Mouse (Mus musculus) CH12F3 (cell line): ENCODE results near the gene Ptpn3.

ENCODE experiments used
- in situ Hi-C: fragments of 300-500 bp; cut with MboI; formaldehyde crosslinking; loops from 2 replicates; pipeline ENCODE4 v1.14.3; 2020; ENCODE audit warnings: low sequenced_read_pairs

The Ptpn3 gene

DNA sequence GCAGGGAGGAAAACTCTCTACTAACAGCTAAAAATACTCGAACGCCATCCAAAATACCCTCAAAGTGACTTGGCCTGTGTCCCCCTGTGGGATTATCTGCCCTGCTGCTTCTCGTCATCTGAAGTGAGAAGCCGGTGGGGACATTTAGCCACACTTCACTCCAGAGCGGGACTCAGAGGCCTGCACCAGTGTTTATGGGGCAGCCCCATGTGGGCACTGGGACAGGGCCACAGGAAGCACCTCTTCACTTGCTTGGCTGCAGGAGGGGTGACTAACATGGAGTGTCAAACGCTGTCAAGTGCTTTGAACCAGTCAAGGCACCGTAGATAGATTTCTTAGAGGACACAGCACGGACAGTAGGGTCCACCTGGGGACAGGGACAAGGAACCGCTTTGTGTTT is 35.2 kb downstream of the Ptpn3 start:
- in situ Hi-C loops = no loop called here

DNA sequence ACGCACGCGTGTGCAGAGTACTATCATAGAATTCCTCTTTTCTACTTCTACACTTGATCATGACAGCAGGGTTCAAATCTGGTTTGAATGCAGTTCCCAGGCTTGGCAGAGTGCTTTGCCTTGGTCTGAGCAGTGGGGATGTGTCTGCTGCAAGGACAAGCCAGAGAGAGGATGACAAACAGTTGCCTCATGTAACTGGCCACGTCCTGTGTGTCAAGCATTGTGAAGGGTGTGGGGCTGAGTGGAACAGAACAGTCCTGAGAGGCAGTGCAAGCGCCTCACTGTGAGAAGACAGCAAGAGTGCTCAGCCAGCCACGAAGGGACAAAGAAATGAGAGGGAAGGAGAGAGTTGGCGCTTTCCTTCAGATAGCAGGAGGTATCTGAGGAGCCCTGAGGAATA is 37.9 kb downstream of the Ptpn3 start:
- in situ Hi-C loops = no loop called here

GRCm38 (mm10) chr4:57263061-57263685 is 38.5 kb downstream of the Ptpn3 start:
- in situ Hi-C loops = no loop called here

DNA sequence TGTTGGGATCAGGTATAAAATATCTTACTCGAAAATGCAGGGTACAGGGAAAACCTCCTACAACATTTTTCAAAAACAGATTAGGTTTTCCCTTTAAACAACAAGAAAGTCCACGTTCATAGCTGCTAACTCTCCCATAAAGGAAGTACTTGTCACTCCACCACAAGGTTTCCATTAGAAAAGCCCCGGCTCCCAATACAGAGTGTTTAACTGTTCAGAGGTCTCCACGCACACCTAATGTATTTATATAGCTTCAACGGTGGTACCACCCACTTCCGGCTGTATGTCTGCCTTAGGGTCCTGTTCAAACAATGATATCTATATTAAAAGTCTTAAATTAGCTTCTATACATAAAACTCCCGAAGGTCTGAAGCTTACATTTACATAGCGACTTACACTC is 39.2 kb downstream of the Ptpn3 start:
- in situ Hi-C loops = no loop called here

DNA sequence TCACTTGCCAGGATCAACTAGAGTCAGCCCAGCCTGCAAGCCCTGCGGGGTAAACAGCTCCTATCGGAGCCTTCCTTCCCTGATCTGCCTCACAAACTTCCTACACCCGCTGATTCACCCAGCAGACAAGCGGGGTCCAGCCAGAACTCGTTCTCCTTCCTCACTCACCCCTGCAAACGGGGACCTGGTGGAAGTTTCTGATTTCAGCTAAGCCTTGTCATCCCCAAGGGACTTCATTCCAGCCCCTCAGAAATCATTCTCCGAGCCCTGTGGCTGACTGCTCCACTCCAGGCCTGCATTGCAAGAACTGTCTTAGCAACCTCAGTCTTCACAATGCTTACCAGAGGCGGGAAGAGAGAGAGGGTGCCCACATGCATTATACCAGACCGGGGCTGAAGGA is 39.8 kb downstream of the Ptpn3 start:
- in situ Hi-C loops = no loop called here

DNA sequence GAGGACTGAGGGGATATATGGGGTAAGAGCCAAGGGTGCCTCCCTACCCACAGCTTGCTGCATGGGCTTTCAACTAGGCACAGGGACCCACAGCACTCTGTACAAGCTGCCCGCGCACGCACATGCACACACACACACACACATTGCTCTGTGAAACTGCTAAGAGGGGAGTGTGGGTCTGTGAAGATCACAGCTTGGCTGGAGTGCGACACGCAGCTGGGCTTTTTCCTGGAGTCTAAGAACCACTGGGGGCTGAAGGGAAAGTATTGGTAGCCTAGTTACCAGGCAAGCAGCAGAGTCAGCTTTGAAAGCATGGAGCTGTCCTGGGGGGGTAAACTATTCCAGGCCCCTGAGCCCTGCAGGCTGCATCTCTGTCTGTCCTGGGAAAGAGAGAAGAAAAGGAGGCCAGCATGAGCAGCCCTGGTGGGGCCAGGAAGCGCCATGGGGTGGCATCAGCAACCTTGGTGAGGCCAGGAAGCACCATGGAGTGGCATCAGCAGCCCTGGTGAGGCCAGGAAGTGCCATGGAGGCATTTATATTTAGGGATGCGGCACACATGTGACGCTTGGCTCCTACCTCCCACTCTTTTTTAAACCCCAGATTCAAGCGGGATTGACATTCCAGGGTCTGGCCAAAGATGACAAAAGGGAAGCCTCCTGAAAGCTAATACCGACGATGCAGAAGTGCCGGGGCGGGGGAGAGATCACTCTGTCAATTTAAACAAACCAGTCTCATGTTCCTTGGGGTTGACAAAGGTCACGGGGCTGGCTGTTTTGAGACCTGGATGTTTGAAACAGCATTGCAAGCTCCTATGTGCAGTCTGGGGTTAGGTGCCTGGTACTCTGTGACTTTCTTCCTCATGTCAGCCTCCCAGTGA is 43.2 kb downstream of the Ptpn3 start:
- in situ Hi-C loops = no loop called here

GRCm38 (mm10) chr4:57257409-57257808 is 44.2 kb downstream of the Ptpn3 start:
- in situ Hi-C loops = no loop called here

DNA sequence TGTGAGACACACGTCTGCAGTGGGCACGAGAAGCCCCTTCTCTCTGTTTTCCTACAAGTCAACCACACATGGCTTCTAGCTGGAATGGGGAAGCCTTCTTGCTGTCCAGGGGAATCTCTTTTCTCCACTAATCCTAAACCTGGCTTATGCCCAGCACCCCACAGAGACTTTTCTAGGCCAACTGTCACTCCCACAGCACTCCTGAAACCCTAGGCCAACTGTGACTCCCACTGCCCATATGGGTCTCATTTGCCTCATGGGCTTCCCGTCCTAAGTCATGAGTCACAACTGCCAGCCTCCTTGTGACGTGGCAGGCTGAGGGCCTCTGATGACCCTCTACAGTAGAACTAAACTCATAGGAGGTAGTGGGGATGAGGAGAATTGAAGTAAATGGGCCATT is 44.9 kb downstream of the Ptpn3 start:
- in situ Hi-C loops = no loop called here

GRCm38 (mm10) chr4:57254412-57254811 is 47.2 kb downstream of the Ptpn3 start:
- in situ Hi-C loops = no loop called here

DNA sequence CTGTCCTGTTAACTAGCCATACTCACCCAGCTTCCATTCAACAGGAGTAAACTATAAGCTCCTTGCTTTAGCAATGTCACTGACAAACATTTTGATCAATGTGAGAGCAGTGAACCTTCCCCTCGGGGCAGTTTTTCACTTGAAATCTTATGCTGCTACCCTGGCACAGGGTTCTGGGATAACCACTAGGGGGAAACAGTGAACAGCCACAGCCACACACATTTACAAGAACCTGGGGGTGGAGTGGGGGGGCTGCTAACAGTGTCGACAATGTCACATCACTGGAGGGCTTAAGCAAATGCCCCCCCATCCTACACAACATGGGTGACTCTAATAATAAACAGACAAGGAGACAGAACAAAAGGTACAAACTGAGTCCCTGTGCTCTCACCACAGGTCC is 51.0 kb downstream of the Ptpn3 start:
- in situ Hi-C loops = no loop called here

- in situ Hi-C loops = no loop called here
These were observed 52.5 kb downstream of the Ptpn3 start for GRCm38 (mm10) chr4:57249108-57249507.

GRCm38 (mm10) chr4:57244874-57245273 is 56.8 kb downstream of the Ptpn3 start:
- in situ Hi-C loops = no loop called here

DNA sequence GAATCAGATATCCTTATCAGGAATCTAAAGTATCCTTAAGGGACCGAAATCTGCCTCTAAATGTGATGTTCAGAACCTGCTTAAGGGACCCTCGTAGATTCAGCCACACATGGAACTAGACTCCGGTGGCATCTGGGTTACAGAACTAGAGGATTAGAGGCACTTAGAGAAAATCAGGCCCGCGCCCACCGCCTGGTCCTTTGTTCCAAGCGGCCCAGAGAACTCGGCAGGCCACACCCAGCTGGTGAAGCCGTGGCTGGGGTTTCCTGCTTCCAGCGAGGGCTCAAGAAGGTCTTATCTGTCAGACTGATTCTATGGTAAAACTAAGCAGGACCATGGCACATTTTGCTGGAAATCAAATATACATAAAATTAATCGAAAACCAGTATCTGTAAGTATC is 58.3 kb downstream of the Ptpn3 start:
- in situ Hi-C loops = no loop called here

DNA sequence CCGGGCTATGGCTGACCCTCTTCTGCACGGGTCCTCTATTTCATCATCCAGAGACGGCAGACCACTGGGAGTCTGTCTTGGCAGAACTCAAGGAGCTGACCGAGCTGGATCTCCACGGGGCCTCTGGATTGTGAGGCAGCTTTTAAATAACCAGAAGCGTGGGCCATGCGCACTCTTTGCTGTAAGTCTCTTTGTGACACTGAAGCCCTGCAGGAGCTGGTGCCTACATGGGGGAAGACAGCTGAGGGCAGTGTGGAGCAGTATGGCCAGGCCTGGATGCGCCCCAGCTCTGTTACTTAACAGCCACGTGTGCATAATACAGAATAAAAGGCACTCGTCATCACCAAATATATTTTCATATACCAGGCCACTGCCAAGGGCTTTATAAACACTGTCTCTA is 60.7 kb downstream of the Ptpn3 start:
- in situ Hi-C loops = no loop called here

GRCm38 (mm10) chr4:57240100-57240499 is 61.5 kb downstream of the Ptpn3 start:
- in situ Hi-C loops = no loop called here

DNA sequence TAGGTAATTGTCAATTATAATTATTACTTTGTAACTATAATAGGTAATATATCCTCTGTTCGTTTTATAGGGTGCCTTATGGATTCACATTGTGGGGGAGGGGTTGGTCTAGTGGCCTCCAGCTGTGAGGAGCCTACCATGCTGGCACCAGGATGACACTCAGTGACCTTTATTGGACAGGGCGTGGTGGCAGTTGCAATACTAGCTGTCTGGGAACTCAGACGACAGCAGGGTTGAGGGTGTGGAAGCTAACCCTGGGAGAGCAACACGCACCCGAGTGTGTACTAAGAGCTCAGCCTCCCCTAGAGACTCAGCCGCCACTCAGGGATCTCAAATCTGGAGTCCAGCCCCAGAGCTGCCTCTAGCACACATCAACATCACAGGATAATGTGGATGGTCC is 62.5 kb downstream of the Ptpn3 start:
- in situ Hi-C loops = no loop called here

- in situ Hi-C loops = no loop called here
These were observed 63.5 kb downstream of the Ptpn3 start for GRCm38 (mm10) chr4:57238118-57238517.

DNA sequence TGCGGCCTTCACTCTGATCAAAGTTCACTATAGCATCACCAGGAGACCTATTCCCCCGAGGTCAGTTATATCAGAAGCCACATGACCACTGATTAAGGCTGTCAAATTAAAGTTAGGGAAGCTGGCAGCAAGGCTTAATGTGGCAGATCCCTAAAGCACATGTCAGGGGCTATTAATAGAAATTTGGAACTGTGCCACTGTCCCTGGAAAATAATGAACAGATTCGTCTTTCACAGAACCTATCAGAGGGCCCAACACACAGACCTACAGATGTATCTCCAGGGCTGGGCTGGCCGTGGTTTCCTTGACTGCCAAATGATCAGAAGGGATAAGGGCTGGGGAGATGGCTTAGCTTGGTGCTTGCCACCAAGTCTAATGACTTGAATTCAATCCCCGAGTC is 65.1 kb downstream of the Ptpn3 start:
- in situ Hi-C loops = no loop called here

- in situ Hi-C loops = no loop called here
These were observed 65.9 kb downstream of the Ptpn3 start for GRCm38 (mm10) chr4:57235741-57236140.

DNA sequence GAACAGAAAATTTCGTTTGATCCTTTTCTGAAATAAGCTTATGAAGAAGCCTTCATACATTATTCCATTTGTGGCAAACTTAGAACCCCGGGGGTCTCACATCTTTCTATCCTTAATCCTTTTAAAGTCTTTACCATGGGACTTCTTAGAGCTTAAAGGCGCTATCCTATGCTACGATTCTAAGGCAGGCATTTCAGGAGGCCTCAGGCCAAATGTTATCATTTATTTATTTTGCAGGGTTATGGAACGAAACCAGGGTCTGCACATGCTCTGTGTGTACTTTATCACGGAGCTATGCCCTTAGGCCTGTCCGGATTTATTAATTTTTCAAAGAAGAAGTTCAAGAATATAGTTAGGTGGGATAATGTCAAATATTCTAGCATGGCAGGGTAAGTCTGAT is 67.3 kb downstream of the Ptpn3 start:
- in situ Hi-C loops = no loop called here

DNA sequence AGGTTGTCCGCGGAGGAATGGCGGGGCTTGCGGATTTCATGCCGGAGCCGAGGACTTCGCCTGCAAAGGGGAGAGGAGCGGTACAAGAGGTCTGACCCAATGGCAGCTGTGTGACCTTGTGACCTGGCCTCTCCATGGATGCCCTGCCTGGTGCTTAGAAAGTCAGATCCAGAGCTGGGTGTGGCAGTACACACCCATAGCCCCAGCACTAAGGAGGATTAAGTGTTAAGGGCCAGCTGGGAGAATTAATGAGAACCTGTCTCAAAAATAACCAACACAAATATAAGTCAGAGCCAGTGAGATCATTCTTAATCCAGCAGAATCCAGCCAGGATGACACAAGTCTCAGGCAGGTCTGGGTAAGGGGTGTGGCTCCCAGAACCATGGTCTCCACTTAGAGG is 69.2 kb downstream of the Ptpn3 start:
- in situ Hi-C loops = no loop called here

DNA sequence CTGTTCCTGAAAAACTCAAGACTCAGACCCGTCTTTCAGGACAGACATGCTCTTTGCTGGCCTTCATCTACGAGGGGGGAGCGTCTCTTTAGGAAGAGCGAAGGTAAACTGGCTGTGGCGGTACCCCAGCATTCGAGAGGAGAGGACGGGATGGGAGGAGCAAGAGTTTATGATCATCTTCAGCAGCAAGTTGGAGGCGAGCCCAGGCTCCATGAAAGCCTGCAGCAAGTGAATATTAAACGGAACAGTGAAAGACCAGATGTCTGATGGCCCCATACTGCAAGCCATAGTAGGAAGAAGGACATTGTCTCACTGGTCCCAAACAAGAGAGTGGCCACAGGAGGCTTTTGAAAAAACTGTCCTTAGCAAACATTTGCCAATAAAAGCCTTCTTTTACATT is 70.3 kb downstream of the Ptpn3 start:
- in situ Hi-C loops = no loop called here

DNA sequence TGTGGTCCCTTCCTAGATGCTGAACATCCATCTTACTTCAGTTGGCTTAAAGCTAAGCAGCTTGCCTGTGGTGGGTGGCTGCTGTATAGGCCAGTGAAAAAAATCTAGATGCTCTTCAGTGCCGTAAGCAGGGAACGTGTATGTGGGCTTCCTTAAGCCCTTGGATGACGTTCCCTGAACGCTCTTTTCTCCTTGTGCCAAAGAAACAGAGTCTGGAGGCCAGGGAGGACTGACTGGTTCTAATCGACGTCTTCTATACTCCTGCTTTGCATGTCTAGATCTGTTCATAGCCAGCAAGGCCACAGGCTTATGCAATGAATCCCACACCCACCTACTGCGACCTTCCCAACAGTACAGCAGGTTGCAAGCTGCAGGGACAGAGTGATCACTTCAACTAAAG is 71.3 kb downstream of the Ptpn3 start:
- in situ Hi-C loops = no loop called here
